Mouse (Mus musculus) retina, postnatal 1 day (tissue): ENCODE measurements at regions not wholly inside any gene's neighbourhood (a gene's known extent, or its start where the extent isn't known, plus 50 kb on each side); places are given as distances from the start of the nearest gene placed in this dataset.
A peak's percentile ranks its signal among the peaks of the same experiment; 100 is the strongest.

ENCODE experiments used
- DNase-seq: peaks from one replicate; pipeline ENCODE4 v3.0.0-alpha.2; 2012

- DNase-seq = no peak
Observed at GRCm38 (mm10) chr5:29870537-29870936, 134.8 kb upstream of the Gm5129 start.

DNA sequence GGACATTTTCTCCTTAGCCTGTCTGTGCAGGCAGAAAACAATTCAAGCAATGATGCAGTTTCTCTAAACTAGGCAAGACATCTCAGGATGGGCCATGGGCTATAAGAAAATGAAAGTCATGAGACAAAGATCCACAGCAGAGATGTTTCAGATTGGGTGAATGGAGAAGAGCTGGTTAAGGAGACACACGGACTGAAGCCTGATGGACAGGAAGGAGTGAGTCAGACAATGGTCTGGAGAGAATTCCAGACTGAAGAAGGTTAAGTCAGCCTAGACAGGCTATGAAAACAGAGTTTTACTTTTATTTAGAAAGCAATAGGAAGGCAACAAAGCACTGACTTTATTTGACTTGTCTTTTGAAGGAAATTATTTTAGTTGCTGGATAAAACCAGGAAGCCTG is 137.5 kb upstream of the Il6 start:
- no peak for DNase-seq

DNA sequence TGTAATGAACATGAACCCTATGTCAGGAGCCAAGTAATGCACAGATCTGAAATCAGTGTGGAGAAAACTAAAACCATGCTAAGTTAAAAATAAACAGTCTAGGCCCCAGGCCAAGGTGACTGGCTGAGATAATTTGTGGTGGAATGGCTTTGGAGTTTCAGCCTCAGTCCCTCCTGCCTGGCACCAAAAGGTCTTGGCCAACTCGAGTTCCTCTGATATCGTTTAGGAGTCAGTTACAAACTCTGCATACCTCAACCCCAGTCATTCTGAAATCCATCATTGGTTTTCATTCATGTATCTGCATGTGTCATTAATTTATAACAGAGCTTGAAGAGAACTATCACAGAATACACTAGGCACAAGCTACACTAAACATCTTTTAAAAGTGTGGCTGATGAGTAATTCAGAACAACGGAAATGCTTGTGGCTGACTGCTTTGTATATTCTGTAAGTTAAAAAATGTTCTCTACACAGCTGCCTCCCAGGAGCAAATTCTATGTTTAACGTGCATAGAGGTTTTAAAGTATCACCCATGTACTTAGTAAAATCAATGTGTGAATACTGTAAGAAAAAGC is 125.6 kb upstream of the Il6 start:
- DNase-seq = no peak

DNA sequence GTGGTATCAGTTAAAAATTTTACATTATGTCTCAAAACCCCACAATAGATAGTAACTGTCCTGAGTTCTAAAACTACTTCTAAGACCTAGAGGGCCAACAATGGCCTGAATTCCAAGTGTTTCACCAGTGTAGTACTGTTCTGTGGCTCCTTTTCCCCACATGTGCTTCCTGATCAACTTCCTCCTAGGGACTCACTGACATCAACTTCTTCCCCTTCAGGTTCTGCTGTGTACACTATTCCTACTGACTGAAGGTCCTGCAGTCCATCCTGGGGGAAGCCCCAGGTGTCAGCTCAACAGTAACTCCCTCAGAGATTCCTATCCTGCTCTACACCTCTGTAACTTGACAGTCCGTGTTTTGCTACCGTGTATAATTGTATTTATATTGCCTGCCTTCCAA is 120.6 kb upstream of the Il6 start:
- DNase-seq = no peak

DNA sequence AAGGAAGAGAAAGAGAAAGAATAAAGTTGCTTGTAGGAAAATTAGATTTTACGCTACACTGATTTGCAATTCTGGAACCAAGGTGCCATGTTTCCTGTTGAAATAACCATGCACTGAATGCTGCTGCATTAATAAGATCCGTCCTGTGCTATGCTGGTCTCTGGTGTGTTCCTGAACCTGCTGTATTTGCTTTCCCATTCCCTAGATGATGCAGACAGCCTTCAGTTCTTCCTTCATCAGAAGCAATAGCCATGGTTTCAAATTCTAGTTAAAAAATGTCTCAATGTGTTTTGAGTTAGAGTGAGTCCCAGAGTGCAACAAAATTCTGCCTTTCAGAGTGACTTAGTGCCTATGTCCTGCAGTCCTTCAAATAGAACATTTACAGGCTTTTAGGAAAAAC is 120.1 kb upstream of the Il6 start:
- no peak for DNase-seq

DNA sequence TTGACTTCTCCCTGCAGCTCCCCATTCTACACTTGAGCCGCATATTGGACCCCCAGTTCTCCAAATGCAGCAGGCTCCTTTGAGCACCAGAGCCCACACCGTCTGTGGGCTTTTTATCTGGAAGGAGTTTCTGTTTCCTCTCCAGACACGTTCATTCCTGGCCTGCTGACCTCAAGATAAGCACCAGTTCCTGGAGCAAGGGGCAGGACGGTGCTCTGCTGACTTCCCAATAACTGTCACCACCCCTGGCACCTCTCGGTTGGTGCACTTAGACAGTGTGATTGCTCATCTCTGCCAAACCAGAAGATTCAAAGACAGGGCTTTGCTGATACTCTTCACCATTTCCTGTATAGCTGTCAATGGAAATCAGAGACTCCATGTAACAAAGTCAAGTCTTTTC is 119.1 kb upstream of the Il6 start:
- DNase-seq = no peak

DNA sequence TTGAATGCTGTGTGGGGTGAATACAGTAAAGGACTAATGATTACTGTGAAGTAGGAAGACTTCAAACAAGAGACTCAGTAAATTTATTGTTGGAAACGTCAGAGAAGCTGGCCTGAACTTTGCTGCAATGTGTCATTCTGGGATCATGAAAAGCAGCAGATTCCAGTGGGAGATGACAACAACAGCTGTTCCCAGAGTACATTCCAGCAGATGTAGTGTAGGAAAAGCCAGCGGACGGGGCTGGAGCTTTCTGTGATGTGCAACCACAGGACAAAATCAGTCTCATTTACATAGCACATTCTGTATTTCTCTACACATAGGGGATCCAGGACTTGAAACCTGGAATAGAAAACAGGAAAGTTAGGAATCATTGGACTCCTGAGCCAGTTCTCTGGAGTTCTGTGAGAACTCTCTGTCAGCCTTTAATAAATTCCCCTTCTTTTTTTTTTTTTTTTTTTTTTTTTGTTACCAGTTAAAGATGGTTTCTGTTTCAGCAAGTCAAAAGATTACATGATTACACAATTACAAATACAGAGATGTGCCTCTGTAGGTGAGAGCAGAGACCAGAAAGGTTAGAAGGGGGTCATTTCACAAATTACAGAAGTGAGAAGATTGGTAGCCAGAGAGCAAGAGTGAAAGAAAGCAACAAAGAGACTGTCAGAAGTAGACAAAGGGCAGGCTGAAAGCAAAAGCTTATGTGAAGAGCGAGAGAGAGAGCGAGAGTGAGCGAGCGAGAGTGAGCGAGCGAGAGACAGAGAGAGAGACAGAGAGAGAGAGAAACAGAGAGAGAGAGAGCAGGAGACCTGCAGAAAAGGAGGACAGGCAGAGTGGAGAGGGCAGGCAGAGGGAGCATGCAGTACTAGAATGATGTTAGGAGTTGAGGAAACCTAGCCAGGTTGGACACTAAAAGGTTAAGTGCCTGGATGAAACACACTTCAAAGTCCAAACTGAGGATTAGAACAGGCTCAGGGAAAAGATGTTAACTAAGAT is 118.0 kb upstream of the Il6 start:
- peak; percentile 3 for DNase-seq

DNA sequence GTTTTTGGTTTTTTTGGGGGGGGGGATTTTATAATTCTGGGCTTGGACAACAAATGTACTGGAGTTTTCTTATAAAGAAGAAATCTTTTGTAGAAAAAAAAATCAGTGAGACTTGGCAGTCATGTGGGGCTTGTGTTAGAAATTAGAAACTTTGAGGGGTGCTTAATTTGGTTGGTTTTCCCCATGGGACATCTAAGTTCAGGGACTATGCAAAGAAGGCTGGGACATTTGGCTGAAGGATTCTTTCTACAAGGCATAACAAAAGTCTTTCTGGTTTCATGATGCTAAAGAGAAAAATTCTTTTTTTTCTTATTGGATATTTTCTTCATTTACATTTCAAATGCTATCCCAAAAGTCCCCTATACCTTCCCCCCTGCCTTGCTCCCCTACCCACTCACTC is 115.3 kb upstream of the Il6 start:
- DNase-seq = no peak

- no peak for DNase-seq
Observed at GRCm38 (mm10) chr5:29901716-29902115, 111.2 kb upstream of the Il6 start.

GRCm38 (mm10) chr5:29920295-29920694 is 92.6 kb upstream of the Il6 start:
- no peak for DNase-seq

- no peak for DNase-seq
Observed at GRCm38 (mm10) chr5:29925527-29925926, 87.4 kb upstream of the Il6 start.

GRCm38 (mm10) chr5:29927594-29927993 is 85.3 kb upstream of the Il6 start:
- no peak for DNase-seq

DNA sequence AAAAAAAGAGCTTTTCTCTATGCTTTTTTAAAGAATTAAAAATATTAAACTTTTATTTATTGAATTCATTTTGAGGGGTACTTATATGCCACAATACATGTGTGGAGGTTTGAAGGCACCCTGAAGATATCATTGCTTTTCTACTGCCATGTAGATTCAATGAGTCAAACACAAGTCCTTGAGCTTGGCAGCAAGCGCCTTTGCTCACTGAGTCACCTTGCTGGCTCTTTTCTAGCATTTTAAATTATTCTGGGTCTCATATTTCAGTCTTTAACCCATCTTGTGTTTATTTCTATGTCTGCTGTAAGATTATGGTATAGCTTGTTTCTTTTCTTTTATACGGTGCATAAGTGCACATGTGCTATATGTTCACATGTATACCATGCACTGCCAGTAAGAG is 83.5 kb upstream of the Il6 start:
- no peak for DNase-seq

DNA sequence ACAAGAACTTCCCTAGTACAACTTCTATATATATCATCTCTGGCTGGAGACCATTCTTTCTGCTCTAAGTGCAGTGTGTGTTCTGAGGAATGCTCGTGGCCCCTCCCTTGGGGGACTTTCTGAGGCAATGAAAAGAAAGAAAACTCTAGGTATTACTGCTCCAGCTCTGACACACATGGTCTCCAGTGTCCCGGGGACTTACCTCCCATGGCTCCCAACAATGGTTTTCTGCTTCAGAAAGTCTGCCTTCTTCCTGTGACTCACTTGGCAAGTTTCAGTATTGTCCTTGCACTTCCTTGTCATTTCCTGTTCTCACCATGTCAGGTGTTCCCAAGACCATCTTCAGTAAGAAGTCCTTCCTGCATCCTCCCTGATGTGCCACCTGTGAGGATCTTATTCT is 65.7 kb upstream of the Il6 start:
- no peak for DNase-seq

DNA sequence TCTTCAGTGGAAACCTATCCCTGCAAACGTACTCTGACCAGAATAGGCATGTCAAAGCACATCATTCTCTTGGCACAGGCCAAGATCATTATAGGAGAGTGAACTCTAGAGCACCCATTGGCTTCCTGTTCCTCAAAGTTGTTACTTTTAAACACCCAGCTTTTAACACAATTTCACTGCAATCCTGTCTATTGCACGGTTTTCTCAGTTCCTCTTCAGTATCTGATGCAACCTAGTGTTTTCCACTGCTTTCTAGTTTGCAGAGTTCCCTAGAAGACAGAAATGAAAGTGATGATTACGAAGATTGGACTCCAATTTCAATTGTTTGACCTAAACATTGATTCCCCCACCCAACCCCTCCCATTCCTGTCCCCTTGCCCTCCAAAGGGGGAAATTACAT is 64.8 kb upstream of the Il6 start:
- DNase-seq = no peak

GRCm38 (mm10) chr5:29950456-29951170 is 62.3 kb upstream of the Il6 start:
- no peak for DNase-seq

DNA sequence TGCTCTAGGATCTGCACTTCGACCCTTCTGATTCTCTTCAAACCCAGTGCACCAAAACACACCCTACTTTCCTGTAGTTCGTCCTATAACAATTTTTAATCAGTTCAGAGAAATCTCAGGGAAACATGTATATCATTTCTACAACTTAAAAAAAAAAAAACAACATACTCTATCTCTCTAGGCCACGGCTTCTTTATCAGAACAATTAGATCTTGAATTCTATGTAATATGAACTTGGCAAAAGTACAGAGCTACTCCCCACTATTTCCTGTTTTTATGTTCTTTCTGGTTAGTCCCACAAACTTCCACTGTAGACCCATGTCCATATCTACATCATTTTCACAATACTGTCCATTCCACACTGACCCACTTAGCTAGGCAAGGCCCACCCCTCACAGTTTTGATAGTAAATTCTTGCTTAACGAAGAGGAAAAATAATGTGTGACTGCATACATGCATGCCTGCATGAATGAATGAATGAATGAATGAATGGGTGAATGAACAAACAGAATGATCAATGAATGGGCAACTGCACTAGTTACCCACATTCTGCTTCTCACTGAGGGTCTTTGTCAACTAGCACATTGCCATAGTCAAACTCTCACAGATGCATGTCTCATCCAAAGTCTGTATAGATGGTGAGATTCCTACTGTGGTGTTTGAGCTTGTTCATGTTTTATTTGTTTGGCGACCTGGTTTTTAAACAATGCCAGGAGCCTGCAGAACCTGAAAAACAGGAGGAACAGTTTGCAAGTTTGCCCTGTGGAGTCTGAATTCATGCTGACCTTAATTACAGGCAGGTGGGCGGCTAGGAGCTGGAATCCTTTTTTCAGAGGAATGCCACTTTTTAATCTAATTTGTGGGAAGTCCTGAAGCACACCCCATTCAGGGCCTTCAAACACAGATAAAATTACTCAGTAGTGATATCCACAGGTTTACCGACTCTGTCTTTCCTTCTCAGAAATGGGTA is 61.2 kb upstream of the Il6 start:
- peak; percentile 62 for DNase-seq
